Mouse (Mus musculus) kidney, postnatal 25 days (tissue): ENCODE results near the gene Arl4c.
A peak's percentile ranks its signal among the peaks of the same experiment; 100 is the strongest.

ENCODE experiments used
- DNase-seq, 2 experiments: peaks; one replicate each; pipeline ENCODE4 v3.0.0; 2021; ENCODE audit warnings: mixed read lengths in 2 of 2

Gene Arl4c

DNA sequence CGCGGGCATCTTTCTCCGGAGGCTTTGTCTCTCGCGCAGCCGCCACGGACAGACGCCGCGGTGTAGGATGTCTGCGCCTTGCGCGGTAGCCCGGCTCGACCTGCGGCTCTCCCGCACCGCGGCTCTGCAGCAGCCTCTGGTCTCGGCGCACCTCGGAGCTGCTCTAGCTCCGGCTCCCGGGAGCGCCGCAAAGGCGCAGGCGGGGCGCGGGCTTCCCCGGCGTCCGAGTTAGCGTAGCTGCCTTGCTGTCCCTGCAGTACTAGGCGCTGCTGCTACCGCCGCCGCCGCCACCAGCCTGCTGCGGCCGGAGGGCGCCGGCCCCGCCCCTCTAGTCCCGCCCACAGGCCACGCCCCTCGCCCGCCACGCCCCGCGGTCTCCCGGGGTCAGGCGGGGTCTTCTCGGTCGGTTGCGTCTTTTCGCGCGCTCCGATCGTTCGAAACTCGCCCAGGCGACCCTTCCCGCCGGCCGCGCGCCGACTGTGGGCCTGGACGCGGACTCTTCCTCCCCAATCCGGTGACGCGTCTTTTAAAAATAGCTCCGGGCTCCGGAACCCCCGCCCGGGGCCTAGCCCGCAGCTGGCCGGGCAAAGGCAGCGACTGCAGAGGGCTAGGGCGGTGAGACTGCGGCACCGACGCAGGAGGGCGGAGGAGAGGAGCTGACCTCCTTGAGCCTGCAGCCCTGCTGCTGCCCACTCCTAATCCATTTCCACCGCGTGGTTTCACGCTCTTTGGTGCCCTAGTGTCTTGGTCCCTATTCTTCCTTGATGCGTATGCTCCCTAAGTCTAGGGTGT is at the start of gene Arl4c:
TSS of gene Arl4c (minus strand) at position 352 of the 792 bp plus-strand sequence.
- peak; percentile 77 to 86 for DNase-seq

DNA sequence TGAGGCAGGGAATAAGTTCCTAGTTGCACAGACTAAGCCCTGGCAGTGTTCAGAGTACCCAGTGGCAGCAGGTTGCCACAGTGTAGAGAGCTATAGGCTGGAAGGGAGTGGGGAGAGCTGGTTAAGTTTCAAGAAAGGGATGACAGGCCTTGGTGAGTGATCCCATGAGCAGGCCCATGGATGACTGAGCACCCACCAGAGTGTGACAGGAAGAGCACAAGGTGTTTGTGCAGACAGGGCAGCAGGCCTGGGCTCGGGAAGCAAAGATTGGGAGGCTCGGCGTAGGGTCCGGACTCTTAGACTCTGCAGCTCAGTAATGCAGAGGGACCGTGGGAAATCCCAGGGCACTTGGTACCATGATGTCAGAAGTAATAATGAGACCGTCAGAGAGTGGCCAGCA is 49.3 kb upstream of the Arl4c start:
- DNase-seq: peak; percentile 66 to 88

DNA sequence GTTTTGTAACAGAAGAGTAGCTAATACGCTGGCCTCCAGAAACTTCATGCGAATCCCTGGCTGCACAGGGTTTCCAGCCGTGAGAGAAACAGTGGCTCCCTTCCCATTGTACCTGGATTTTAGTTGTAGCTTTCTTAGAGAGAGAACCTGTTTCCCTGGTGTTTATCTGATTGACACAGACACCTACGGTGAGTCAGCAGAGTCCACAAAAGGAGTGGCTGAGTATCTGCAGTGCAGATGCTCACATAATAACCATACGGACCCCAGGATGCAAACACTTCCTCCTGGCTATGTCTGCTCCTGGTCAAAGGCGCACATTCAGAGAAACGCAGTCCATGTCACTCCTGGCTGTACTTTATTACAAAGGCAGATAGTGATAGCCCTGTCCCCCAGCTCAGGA is 48.6 kb upstream of the Arl4c start:
- no peak for DNase-seq

DNA sequence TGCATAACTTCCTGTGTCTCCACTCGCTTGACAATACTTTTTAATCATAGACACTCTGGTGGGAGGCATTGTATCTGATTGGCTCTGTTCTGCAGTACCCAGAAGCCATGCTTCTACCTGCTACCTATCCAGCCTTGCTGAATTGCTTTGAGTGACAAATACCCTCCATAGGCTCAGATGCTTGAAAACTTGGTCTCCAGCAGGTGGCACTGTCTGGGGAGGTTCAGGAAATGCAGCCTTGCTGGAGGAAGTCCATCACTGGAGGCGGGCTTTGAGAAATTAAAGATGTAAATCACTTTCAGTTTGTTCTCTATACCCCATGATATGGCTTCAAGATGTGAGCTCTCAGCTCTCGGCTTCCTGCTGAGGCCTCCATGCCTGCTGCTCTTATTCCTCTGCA is 48.1 kb upstream of the Arl4c start:
- peak; percentile 36 to 50 for DNase-seq

DNA sequence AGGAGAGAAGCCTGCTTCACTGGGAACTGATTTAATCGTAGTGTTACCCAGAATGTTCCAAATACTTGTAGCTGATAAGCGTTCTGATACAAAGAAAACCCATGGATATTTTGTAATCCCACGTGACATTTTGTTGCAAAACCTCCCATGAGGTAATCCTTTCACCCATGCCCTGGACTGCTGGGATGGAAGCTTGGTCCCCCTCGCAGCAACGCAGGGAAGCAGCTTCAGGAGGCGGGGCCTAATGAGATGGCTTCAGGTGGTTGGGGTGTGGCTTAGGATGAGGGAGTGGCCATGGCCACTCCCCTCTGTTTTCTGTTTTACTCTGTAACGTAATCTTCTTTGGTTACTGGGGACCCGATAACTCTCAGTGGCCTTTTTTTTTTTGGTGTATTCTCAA is 47.1 kb upstream of the Arl4c start:
- DNase-seq: no peak

DNA sequence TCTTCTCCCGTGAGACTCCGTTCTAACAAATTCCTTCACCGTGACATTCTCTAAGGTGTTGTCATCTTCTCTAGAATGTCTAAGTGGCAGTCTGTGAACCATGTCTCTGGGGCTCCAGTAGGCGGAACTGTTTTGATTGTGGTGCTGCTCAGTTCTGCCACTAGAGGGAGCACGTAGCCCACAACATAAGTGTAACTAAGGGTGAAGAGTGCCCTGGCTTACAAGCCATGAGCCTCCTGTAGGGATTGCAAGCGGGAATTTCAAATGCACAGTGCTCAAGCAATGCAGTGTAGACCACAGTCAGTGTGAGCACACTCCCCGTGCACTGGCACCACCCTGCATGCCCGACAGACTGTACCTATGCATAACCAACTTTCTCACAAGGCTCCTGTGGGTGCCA is 43.2 kb upstream of the Arl4c start:
- DNase-seq: peak; percentile 82 to 84

DNA sequence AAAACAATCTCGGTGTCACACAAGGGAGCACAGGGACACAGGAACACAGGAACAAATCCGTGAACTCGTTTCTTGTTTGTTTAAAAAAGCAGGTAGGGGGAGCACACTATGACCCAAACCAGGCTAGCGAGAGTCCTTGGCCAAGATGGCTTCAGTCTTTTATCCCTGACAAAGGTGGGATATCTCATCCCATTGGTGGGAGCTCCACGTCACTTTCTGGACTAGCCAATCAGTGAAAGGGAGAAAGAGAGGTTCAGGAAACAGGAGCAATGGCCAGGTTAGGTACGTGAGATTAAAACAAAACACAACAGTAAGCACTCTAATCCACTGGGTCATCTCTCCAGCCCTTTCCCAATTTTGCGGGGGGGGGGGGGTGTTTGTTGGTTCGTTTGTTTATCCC is 42.2 kb upstream of the Arl4c start:
- no peak for DNase-seq

DNA sequence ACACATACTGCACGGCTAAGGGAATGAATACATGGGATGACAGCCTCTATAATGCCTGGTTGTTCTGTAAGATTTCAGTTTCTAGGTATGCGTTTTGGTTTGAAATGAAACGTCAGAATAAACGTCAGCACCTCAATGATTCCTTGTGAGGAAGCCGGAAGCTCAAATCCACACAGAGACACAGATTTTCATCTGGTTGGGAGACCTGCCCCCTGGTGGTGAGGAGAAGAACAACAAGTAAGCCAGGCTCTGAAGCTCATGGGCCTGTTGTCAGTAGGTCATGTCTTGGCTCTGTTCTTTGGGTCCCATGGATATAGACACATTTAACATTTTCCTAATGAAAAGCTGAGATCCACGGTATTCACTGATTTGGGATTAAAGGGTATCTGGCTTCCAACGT is 40.4 kb upstream of the Arl4c start:
- peak in 1 of 2 experiments; percentile 56 for DNase-seq

DNA sequence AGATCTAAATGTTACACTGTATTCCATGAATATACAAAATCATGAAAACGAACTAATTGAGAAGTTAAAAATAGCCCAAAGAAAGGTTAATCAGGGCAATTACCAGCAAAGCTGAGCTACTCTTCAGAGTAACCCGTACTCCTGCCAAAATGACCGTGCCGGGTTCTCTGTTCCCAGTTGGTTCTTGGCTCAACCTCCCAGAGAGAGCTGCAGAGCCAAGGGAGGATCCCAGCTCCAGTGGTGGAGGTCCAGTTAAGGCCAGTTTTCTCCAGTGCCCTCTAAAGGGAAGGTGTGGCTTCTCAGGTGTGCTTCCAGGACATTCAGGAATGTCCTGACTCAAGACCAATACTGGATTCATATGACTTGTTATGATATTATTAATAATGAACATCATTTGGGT is 37.5 kb upstream of the Arl4c start:
- DNase-seq: no peak

DNA sequence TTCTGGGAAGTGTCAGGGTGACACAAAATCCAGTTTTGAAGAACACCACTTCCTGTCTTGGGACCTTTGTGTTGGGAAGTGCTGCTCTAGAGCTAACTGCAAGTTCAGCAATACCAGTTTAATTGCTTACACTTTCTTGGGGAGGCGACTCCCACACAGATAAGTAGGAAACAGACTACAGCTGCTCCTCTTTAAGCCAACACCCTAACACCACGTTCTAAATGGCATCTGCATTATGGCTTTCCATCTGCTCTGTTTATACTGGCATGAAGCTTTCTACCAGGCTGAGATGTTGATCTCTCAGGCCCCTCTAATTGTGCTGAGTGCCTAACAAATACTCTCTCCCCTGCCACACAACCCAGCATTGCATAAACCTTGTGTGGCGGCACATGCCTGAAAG is 36.9 kb upstream of the Arl4c start:
- DNase-seq: no peak

DNA sequence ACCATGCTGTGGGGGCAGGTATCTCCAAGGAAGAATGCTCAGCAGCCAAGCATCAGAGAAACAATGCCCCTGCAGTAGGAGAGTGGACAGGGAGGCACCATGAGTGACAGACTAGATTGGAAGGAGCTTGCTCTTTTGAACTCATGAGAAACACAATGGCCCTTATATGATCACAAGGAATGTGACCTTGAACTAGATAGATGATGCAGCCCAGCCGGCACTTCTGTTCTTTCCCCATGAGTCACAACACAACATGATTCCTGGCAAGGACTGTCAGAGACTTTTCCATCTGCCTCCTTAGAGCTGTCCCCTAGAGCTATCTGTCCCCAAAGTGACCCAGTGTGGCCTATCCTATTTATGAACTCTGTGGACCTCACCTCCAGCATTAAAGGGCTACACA is 27.5 kb upstream of the Arl4c start:
- DNase-seq: no peak

DNA sequence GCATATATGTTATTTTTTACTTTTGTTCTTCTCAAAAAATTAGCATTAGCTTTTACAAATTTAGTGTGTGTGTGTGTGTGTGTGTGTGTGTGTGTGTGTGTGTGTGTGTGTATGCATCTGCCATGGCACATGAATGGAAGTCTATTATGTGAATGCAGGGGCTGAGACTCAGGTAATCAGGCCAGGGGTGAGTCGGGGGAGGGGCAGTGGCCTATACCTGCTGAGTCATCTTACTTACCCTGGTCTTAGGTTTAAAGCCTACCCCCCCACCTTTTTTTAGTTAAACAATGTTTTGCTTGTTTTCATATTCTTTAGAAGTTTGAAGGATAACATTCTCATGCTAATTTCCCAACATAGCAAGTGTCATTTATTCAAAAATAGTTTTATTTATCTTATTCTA is 25.3 kb upstream of the Arl4c start:
- DNase-seq: no peak

DNA sequence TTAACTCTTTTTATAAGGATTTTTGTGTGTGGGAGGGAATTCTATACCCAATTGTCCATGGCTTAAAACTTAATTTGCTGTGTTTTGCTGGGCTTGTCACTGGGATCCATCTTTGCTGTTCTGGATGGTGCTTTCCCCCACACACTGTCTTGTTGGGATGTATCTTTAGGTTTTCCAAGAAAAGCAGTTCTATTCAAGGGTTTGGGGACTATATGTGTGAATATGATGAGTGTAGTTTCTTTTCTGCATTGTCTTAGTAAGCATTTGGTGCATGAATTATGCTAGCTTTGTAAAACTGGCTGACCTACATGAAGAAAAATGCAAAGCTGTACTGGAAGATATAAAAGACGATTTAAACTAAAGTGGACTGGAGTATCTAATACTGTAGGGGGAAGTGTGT is 23.7 kb upstream of the Arl4c start:
- no peak for DNase-seq

DNA sequence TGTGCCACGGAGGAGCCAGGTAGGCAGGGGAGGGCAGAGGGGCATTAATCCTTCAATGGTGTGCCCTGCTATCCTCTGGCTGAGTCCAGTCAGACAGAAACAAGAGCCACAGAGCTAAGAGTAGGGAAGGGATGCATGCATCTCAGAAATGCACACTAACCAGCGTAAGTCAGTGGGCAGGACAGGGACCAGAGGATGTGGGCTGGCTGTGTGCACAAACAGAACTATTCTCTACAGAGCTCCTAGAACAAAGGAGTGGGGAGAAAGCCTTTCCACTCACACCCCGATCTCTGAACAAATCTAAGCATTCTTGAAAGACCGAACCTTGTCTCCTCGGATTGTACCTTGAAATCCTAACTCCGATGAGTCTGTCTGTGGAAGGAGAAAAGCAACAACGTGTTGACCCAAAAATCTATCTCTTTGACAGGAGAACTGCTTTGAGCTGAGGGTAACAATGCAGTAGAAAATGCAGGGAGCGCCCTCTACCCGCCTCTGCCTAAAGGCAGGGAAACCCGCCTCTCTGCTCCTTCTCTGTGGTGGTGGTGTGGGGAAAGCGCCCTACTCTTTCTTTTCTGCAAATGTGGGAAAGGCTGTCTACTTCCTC is 18.7 kb upstream of the Arl4c start:
- no peak for DNase-seq

DNA sequence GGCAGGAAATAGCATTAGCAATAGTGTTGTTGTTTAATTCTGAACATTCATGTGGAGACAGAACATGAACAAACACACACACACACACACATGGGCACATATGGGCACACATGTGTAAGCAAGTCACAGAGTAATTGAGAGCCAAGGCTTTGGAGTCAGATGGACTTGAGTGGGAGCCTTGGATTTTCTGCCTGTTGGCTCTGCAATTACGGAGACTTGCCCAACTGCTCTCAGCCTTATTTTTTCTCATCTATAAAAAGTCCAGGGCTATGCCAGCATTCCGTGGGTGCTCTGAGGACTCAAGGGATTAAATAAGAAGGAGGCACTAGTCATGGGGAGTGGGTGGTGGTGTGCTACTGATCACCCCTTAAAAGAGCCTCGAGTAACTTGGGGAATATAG is 16.5 kb upstream of the Arl4c start:
- DNase-seq: no peak

DNA sequence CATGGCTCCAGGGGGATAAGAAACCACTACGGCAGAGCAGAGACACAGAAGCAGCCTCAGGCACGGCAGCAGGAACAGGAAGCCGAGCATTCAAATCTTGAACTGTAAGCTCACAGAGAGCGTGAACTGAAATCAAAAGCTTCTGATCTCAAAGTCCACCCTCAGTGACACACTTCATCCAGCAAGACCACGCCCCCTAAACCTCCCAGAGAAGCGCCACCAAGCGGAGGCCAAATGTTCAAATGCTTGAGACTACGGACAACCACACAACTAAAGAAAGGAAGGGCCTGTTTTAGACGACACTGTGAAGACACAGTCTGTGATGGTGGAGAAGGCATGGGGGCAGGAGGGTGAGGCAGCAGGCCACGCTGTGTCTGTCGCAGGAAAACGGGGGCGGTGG is 15.7 kb upstream of the Arl4c start:
- DNase-seq: no peak

DNA sequence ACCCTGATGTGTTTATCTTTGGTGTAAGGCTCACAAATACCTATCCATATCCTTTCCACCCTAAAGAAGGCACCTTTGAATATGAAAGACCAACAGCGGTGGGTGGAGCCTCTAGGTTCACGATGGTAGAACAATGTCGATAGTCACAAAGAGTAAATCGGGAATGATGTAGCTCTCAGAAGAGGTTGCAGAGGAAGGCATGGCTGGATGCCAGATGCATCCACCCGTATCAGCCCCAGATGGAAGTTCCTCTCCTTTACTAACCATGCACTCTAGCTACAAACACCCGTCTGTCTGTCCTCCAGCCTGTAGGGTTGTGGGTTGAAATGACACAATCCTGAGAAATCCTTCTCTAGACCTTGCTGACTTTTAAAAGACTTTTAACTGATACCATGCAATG is 10.0 kb upstream of the Arl4c start:
- DNase-seq: peak in 1 of 2 experiments; percentile 46

DNA sequence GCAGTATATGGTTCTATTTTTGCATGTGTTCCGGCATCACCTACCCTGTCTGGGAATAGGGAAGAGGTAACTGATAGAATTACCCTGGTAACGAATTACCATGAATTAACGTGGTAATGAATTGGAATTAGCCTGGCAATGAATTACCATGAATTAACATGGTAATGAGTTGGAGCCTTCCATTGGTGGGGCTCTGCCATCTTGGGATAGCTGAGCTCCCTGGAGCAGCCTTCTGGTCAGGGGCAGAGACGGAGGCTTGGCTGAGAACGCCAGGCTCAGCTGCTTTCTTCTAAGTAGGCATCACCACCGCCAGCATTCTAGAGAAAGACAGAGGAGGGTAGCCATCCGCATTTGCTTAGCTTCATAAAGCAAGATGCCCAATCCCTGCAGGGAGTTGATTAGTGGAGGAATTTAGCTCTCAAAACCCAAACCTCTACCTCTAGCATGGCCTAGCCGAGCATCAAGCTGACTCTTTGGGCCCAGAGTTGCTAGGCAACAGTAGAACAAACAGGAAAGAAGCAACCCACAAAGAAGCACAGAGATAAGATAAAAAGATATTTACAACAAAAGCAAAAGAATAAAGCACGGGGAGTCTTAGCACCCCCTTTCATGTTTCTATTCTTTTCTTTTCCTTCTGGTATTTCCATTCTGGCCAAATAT is 6.8 kb upstream of the Arl4c start:
- DNase-seq: no peak

DNA sequence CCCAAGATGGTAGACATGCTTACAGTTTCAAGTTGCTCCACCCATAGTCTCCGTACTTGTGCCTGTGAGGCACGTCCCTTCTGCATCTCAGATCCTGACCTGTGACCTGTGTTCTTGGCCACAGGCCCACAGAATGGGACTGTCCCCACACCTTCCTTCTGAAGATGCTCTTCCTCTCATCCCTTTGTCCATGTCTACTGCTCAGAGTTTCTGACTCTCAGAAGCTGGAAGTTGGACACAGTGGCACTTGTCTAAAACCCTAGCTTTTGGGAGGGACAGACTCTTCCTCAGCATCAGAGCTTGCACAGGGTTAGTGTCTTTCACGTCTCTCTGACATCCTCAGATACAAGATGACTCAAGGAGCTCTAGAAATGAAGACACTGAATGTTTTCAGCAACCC is 6.2 kb upstream of the Arl4c start:
- no peak for DNase-seq

DNA sequence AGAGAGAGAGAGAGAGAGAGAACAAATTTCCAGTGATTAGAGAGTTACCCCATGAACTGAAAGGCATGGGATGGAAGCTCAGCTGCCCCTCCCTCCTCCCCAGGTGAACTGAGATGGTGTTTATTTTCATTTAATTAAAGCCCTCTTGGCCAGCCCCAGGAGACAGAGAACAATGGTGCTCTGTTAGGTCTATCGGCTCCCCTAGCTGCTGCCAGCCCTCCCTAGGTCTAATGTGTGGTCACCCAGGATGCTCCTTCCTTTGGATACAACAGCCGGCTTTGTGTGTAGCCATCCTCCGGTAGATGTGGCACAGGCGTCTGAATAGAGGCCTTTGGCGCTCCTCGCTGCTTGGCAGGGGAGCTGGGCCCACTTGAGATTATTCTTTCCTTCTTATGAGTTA is 5.5 kb upstream of the Arl4c start:
- no peak for DNase-seq

DNA sequence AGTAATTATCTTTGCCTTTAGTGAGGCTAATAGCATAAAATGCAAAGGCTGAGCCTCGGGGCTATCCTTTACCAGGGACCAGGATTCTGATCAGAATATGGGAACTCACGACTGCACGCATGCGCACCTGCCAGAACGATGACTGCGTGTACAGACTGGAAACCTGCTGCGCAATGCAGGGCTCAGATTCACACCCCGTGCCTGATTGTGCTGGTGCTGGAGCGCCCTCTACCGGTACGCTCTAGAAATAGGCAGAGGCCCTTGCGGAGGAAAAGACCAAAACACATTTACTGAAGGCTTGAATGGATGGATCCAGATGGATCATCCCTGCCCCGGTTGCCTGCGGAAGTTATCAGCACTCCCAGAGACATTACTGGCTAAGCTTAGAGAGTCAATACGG is 3.8 kb upstream of the Arl4c start:
- peak; percentile 90 to 92 for DNase-seq

DNA sequence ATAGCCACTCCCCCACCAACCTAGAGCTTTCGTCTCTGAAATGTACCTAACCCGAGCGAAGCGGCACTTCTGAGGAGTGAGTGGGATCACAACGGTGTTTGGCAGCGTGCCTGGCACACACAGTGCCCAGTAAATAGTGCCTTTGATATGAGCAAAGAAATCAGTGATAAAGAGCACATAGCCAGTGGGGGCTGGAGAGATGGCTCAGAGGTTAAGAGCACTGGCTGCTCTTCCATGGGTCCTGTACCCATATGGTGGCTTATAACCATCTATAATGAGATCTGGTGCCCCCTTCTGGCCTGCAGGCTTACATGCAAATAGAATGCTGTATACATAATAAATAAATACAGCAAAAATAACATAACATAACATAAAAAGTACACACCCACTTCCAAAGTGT is 3.0 kb upstream of the Arl4c start:
- DNase-seq: peak; percentile 39 to 58

DNA sequence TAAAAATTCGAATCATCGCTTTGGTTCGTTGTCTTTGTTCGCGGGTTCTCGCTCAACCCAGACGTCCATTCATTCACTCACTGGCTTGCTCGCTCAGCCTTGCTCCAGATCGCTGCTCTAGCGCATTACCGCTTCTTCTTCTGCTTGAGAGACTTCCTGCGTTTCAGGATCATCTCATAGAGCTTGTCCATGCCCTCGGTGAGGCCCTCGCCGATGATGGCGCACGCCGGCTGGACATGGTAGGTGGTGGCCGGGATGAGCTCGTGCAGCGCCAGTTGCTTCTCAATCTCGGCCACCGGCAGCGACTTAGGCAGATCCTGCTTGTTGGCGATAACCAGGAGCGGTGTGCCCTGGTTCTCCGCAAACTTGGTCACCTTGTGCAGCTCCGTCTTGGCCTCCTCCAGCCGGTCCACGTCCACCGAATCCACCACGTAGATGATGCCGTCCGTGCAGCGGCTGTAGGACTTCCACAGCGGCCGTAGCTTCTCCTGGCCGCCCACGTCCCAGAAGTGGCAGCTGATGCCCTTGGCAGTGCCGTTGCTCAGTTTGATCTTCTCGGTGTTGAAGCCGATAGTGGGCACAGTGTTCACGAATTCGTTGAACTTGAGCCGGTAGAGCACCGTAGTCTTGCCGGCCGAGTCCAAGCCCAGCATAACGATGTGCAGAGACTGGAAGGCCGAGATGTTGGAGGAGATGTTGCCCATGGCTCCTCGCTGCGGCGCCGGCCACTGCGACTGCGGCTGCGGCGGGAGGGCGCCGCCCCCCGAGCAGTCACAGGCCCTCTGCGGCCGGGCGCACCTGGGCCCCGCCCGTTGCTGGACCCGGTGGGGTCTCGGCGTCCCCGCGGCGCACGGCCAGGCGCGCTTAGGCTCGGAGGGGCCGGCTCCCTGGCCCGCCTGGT is 810 bp downstream of the Arl4c start:
- peak; percentile 26 to 40 for DNase-seq
